Mouse (Mus musculus) megakaryocyte, adult 5-6 weeks (primary cell): ENCODE data around the gene Pigq. TPM values are rescaled to one million over a fixed set of nuclear protein-coding genes. Genes with fewer than 3 reads are reported as not detected.

Experiments used
- ATAC-seq: 2 replicates; pipeline ENCODE4 v1.8.0; 2016; ENCODE audit warnings: mild to moderate bottlenecking, inconsistent platforms; ENCODE audit not compliant: poor library complexity, severe bottlenecking
- total RNA-seq, 2 experiments: library from RNA; stranded (forward) in 1 of 2; stranded (reverse) in 1 of 2; fragments of 153-499, 151-499 nt in 1 of 2; fragments of 221-1000, 200-1000 nt in 1 of 2; gene quantifications; 2 replicates each; pipeline versions ENCODE4 v1.2.3 to v1.2.4; 2015 to 2017

The Pigq gene
- total RNA-seq, 2 experiments from 2014 or later = 33.8 to 45.2 TPM

DNA sequence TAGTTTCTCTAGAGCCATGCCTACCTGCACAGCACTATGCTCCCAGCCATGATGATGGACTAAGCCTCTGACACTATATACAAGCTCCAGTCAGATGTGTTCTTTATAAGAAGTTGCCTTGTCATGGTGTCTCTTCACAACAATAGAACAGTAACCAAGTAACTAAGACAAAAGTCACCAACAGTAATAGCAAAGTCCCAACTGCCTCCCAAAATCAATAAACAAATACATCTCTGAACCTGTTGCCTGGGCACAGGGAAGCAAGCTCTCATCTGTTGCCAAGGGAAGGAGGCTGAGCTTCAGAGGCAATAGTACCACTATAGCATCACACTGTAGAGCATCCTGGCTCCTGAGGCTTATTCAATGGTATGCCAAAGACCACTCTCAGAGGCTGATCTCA, 57.9 kb downstream of the Pigq start:
- no peak for ATAC-seq

DNA sequence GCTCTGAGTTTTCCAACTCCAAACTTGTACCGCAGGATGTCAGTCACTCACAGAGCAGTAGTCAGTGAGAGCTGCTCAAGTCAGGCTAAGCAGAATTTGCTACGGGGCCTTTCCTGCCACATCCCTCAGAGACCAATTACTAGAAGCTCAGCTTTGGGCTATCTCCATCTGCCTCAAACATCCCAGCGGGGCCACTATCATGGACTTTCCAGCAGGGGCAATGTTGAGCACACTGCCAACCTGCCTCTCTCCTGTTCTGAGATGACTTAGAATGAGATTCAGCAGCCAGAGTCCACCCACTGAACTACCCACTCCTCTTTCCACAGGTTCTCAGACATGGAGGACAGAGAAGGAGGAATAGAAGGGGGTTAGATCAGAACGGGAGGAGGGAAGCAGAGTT, 59.1 kb downstream of the Pigq start:
- ATAC-seq = no peak

DNA sequence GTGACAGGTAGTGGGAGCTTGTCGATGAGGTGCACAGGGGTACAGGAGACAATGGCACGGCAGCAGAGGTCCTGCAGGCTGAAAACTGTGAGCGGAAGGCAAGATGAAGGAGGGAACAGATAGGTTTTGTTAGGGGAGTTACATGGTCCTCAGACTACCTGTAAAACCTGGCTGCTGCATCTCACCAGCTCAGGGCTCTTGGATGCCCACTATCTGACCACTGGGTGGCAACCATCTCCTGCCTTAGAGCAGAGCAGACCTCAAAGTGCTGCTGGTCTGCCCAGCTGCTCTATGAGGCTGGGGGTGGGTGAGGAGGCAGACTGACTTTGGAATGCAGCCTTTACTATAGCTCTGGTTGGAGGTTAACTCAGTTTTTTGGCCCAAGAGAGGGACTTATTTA, 60.9 kb downstream of the Pigq start:
- no peak for ATAC-seq

DNA sequence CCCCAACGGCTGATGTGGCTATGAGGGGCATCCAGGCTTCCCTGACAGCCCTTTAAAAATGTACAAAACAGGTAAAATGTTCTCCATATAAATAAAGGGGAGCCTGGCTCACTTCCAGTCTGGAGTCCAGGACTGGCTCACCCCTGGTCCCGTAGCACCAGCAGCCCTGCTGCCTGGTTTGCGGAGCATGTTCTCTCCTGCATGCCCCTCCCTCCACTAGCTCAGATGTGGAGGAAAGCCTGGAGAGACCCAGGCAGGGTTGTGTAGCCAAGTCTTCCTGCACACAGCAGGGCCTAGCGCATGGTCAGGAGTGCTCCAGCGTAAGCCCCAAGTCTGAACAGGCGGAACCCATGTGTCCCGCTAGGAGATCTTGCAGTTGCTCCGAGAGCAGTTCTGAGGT, 61.5 kb downstream of the Pigq start:
- no peak for ATAC-seq

DNA sequence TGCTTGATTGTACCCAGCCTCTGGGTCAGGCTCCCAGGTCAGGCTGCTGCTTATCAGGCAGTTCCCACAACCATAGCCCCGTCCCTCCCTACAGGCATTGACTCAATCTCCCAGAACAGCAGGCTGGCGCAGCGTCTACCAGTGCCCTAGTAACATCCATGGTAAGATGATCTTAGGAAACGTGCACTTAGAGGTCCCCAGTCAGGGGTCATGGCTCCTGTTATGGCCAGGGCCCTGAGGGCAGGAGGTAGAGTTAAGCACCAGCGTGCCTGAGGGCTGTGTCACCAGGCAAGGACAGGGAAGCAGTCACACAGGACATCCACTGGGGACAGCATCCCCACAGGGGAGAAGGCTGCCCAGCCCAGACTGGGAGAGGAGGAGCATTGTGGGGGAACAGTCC, 62.4 kb downstream of the Pigq start:
- ATAC-seq = no peak

DNA sequence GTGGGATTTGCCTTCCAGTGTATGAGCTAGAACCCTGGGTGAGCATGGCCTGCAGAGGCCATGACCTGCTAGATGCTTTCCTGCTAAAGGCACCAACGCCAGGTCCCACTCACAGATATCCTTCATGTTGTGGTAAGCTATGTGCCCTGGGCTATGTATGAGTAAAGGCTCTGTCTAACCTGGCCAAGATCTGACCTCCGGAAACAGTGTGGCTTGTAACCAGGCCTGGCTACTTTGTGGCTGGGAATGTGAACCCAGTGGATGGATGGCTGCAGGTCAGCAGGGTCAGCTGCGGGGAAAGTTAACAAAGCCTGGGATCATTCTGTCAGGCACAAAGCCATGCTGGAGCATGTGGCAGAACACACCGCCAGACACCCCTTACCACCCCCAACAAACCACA, 63.0 kb downstream of the Pigq start:
- no peak for ATAC-seq

DNA sequence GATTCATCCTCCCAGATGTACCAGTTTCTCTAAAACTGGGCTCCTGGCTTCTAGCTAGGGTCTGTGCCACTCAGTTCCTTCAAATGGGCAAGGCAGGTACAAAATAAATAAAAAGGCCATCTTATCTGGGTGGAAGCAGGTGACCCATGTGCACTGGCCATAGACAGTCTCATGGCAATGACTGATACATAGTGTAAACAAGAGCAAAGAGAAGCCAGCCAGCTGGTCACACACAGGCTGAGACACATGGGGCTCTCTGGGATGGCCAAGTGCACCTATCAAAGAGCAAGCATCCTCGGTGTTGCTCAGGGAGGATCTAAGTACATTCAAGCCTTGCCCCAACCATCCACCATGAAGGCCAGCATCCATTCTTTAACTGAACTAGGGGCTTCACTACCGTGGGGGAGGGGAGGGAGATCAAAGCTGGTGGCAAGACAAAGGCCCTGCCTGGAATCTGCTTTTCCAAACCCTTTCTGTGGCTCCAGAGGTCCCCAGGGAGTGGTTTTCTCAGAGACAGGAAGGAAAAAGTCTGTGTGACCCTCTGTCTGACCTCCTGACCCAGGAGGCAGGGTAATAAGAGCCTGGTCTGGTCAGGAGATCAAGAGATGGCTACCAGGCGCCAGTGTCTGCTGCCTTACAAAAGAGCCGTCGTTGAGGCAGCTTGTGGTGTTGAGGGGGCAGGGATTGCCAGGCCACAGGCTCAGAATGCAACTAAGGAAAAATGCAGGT, 63.7 kb downstream of the Pigq start:
- ATAC-seq = no peak

DNA sequence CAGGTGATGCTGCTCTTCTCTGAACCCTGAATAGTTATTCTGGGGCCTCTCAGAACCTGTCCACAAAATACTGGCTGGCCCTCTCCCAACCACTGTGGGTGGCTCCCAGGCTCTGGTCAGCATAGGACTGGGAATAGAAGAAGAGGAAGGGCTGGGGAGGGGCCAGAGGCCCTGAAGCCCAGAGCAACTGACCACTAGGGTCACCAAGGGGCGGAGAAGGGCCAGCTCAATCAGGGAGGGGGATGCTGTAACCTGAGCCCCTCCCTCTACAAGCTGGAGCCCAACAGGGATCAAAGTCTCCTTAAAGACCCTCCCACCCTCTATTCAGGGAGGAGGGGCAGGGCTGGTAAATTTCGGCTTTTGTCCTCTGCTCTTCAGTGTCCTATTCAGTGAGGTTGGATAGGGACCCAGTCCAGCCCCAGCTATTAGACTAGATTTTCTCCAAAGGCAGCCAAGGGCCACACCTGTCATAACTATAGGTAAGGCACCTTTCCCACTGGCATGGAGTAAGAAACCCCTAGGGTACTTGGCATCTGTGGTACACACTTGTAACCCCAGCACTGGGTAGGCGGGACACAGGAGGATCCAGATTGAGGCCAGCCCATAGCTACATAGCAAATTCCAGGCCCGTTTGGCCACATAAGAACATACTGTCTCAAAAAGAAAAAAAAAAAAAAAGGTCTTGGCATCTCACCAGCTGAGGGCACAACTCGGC, 64.4 kb downstream of the Pigq start, which contains the start of gene Wfikkn1:
Gene Wfikkn1, minus strand, starts transcription at position 663 of the 715 bp plus-strand sequence.
- no peak for ATAC-seq

DNA sequence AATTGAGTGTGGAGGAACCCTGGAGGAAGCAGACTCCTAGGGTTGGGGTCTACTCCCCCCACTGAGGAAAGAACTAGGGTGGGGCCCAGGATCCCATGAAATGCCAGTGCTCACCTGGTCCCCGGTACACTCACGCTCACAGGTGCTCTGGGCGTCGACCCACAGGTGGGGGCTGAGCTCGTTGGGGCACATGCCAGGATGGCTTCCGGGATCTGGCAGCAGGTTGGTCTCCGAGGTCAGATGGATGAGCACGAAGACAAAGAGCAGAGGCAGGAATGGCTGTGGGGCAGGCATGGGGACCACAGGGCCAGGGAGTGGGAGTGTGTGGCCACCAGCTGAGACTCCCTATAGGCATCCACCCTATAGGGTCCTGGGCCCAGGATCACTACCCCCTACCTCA, 65.0 kb downstream of the Pigq start:
- ATAC-seq = no peak

DNA sequence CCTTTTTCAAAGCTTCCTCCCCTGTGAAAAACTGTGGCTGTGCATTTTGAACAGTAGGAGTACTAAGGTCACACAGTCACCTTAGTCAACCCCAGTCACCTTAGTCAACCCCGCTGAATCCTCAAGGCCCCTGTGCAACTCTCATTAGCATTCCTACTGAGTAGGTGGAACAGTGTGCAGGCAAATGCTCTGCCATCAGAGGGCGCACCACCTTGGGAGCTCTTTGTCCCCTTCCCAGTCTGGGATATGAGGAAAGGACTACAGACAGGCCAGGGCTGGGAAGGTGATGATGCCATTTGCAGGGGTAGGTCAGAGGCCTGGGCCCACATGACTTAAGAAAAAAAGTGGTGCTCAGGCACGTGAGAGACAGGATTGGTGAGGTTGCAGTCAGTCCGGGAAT, 65.5 kb downstream of the Pigq start:
- no peak for ATAC-seq

DNA sequence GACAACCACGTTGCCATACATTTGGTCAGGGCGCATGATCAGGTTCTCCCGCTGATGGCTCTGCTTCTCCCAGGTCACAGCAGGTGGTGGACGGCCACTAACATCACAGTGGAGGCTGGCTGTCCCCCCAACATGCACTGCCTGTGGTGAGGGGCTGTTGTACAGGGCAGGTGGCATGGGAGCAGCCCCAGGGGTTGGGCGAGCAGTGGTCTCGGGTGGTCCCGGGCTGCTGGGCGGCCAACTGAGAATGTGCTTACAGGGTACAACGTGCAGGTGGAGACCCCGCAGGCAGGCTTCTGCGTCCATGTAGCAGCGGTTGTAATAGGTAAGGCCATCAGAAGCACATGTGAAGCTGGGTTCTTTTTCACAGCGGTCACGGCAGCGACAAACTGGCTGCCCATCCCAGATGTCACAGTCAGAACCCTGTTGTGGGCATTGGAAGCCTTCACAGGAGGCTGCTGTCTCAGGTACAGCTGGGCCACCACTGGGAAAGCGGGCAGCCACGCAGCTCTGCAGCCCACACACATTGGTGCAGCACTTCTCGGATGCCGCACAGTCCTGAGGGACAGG, 66.0 kb downstream of the Pigq start:
- ATAC-seq = no peak

DNA sequence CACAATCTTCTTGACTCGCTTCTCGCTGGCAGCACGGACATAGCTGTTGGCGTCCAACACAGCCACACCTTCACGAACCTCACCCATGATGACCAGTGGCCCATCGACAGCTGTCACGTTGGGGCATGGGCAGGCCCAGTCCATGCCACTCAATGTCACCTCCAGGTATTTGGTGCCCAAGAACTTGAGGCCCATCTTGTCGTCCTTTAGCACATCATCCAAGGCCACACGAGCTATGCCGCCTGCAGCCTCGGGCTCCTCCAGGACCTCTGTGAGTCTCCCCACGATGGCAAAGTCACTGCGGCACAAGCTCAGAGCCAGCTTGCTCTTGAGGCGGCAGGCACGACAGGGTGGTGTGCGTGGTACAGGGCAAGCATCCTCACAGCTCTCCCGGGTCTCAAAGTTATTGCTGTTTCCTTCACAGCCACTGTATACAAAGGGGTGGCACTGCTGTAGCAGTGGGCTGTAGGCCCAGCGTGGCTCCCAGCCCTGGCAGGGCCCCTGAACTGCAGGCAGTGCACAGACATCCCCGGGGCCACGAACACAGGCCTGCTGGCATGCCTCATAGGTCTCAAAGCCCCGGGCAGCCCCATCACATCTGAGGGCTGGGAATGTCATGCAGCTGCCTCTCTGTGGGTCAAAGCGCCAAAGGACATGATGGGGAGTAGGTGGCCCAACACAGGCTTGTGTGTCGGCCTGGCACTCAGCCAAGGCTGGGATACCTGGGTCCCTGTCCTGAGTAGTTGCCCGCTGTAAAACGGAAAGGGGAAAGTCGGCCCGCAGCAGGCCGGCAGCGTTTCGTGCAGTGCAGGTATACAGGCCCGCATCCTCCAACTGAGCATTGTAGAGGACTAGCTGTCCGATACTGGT, 66.8 kb downstream of the Pigq start:
- ATAC-seq = no peak

DNA sequence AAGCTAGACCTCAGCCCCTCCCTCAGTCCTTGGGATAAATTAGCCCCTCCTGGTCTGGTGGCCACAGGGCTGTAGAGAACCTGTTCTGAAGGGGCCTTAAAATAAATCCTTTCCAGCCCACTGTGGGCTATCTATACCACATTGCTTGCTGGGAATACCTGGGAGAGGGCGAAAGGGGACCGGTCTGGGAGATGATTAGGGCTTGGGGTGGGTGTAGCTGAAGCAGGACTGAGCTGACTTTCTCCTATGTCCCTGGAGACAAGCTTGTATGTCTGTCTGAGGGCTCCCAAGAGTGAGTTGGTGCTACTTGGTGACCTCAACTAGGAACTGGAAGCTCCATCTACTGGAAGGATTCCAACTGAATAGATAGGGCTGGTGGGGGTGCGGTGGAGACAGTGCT, 67.7 kb downstream of the Pigq start:
- ATAC-seq = no peak

Other genes with a start within 250 kb of the Pigq start
Only the 30 nearest of the 32 such genes appear.
- 6.0 and 7.0 TPM in 2 replicates for gene Rpusd1, start 217.3 kb downstream of the Pigq start, total RNA-seq (2015)
- 3.9 TPM in 2 replicates for gene Rpusd1, start 217.3 kb downstream of the Pigq start, total RNA-seq (2017)
- gene Mslnl, start 208.9 kb downstream of the Pigq start, total RNA-seq (2015) = 0.16 TPM in 1 of 2 replicates, not detected in the other
- gene Mslnl, start 208.9 kb downstream of the Pigq start, total RNA-seq (2017) = not detected in 2 replicates
- not detected in 2 replicates for gene Msln, start 190.6 kb downstream of the Pigq start, total RNA-seq (2015)
- gene Msln, start 190.6 kb downstream of the Pigq start, total RNA-seq (2017) = not detected in 2 replicates
- 11.6 and 14.5 TPM in 2 replicates for gene Narfl, start 171.2 kb downstream of the Pigq start, total RNA-seq (2015)
- 12.8 and 28.3 TPM in 2 replicates for gene Narfl, start 171.2 kb downstream of the Pigq start, total RNA-seq (2017)
- 10.3 and 10.5 TPM in 2 replicates for gene Haghl, start 159.3 kb downstream of the Pigq start, total RNA-seq (2015)
- 10.7 and 15.9 TPM in 2 replicates for gene Haghl, start 159.3 kb downstream of the Pigq start, total RNA-seq (2017)
- gene Ccdc78, start 158.4 kb downstream of the Pigq start, total RNA-seq (2015) = not detected in 2 replicates
- gene Ccdc78, start 158.4 kb downstream of the Pigq start, total RNA-seq (2017) = 0.16 TPM in 1 of 2 replicates, not detected in the other
- gene Fam173a, start 152.0 kb downstream of the Pigq start, total RNA-seq (2015) = 69.7 and 85.6 TPM in 2 replicates
- gene Fam173a, start 152.0 kb downstream of the Pigq start, total RNA-seq (2017) = 17.7 and 36.5 TPM in 2 replicates
- gene AC134908.4, start 149.3 kb downstream of the Pigq start, total RNA-seq (2015) = 0.69 and 7.2 TPM in 2 replicates
- not detected in 2 replicates for gene AC134908.4, start 149.3 kb downstream of the Pigq start, total RNA-seq (2017)
- 2.6 and 3.2 TPM in 2 replicates for gene Metrn, start 147.8 kb downstream of the Pigq start, total RNA-seq (2015)
- 8.3 and 11.2 TPM in 2 replicates for gene Metrn, start 147.8 kb downstream of the Pigq start, total RNA-seq (2017)
- gene Fbxl16, start 135.9 kb downstream of the Pigq start, total RNA-seq (2015) = not detected in 2 replicates
- gene Fbxl16, start 135.9 kb downstream of the Pigq start, total RNA-seq (2017) = not detected in 2 replicates
- 4.6 and 6.9 TPM in 2 replicates for gene Wdr24, start 121.3 kb downstream of the Pigq start, total RNA-seq (2015)
- 12.3 and 15.1 TPM in 2 replicates for gene Wdr24, start 121.3 kb downstream of the Pigq start, total RNA-seq (2017)
- 6.0 and 7.7 TPM in 2 replicates for gene Jmjd8, start 116.1 kb downstream of the Pigq start, total RNA-seq (2015)
- gene Jmjd8, start 116.1 kb downstream of the Pigq start, total RNA-seq (2017) = 10.6 and 14.4 TPM in 2 replicates
- 48.4 and 54.7 TPM in 2 replicates for gene Stub1, start 111.5 kb downstream of the Pigq start, total RNA-seq (2015)
- 62.6 and 67.6 TPM in 2 replicates for gene Stub1, start 111.5 kb downstream of the Pigq start, total RNA-seq (2017)
- 0.98 and 1.4 TPM in 2 replicates for gene Rhbdl1, start 107.6 kb downstream of the Pigq start, total RNA-seq (2015)
- gene Rhbdl1, start 107.6 kb downstream of the Pigq start, total RNA-seq (2017) = 0.55 and 0.69 TPM in 2 replicates
- gene Gm20683, start 103.2 kb downstream of the Pigq start, total RNA-seq (2015) = 0.07 TPM in 1 of 2 replicates, not detected in the other
- 0.33 TPM in 1 of 2 replicates, not detected in the other for gene Gm20683, start 103.2 kb downstream of the Pigq start, total RNA-seq (2017)
- 14.0 and 15.6 TPM in 2 replicates for gene Rhot2, start 100.1 kb downstream of the Pigq start, total RNA-seq (2015)
- gene Rhot2, start 100.1 kb downstream of the Pigq start, total RNA-seq (2017) = 13.9 and 30.4 TPM in 2 replicates
- gene Wdr90, start 83.4 kb downstream of the Pigq start, total RNA-seq (2015) = 17.3 and 19.3 TPM in 2 replicates
- 7.8 and 9.5 TPM in 2 replicates for gene Wdr90, start 83.4 kb downstream of the Pigq start, total RNA-seq (2017)
- gene Mcrip2, start 76.2 kb downstream of the Pigq start, total RNA-seq (2015) = 1.8 and 3.5 TPM in 2 replicates
- gene Mcrip2, start 76.2 kb downstream of the Pigq start, total RNA-seq (2017) = 3.1 and 4.1 TPM in 2 replicates
- 18.9 and 20.3 TPM in 2 replicates for gene Mettl26, start 69.9 kb downstream of the Pigq start, total RNA-seq (2015)
- 3.7 and 6.0 TPM in 2 replicates for gene Mettl26, start 69.9 kb downstream of the Pigq start, total RNA-seq (2017)
- gene Wfikkn1, start 64.1 kb downstream of the Pigq start, total RNA-seq (2015) = 1.0 and 1.6 TPM in 2 replicates
- 0.04 and 0.15 TPM in 2 replicates for gene Wfikkn1, start 64.1 kb downstream of the Pigq start, total RNA-seq (2017)
- 7.9 and 12.8 TPM in 2 replicates for gene Rab40c, start 25.2 kb downstream of the Pigq start, total RNA-seq (2015)
- 9.1 and 16.1 TPM in 2 replicates for gene Rab40c, start 25.2 kb downstream of the Pigq start, total RNA-seq (2017)
- not detected in 2 replicates for gene Nhlrc4, start within 50 bp of the Pigq start, total RNA-seq (2015)
- gene Nhlrc4, start within 50 bp of the Pigq start, total RNA-seq (2017) = not detected in 2 replicates
- not detected in 2 replicates for gene A930017K11Rik, start 7.6 kb upstream of the Pigq start, total RNA-seq (2015)
- gene A930017K11Rik, start 7.6 kb upstream of the Pigq start, total RNA-seq (2017) = not detected in 2 replicates
- gene Capn15, start 40.9 kb upstream of the Pigq start, total RNA-seq (2015) = 9.1 and 10.4 TPM in 2 replicates
- gene Capn15, start 40.9 kb upstream of the Pigq start, total RNA-seq (2017) = 3.5 and 3.7 TPM in 2 replicates
- 0.71 and 1.3 TPM in 2 replicates for gene Rab11fip3, start 124.6 kb upstream of the Pigq start, total RNA-seq (2015)
- 0.70 and 2.5 TPM in 2 replicates for gene Rab11fip3, start 124.6 kb upstream of the Pigq start, total RNA-seq (2017)
- gene Decr2, start 145.4 kb upstream of the Pigq start, total RNA-seq (2015) = 4.8 and 5.0 TPM in 2 replicates
- 11.9 and 13.3 TPM in 2 replicates for gene Decr2, start 145.4 kb upstream of the Pigq start, total RNA-seq (2017)
- gene Nme4, start 150.7 kb upstream of the Pigq start, total RNA-seq (2015) = 2.3 and 3.5 TPM in 2 replicates
- 4.2 and 8.2 TPM in 2 replicates for gene Nme4, start 150.7 kb upstream of the Pigq start, total RNA-seq (2017)
- 13.1 and 20.1 TPM in 2 replicates for gene Tmem8, start 168.4 kb upstream of the Pigq start, total RNA-seq (2015)
- gene Tmem8, start 168.4 kb upstream of the Pigq start, total RNA-seq (2017) = 11.6 and 14.8 TPM in 2 replicates
- 74.1 and 78.0 TPM in 2 replicates for gene Mrpl28, start 178.6 kb upstream of the Pigq start, total RNA-seq (2015)
- 35.1 and 35.4 TPM in 2 replicates for gene Mrpl28, start 178.6 kb upstream of the Pigq start, total RNA-seq (2017)
- gene Axin1, start 193.8 kb upstream of the Pigq start, total RNA-seq (2015) = 24.2 and 31.9 TPM in 2 replicates
- 176 and 255 TPM in 2 replicates for gene Axin1, start 193.8 kb upstream of the Pigq start, total RNA-seq (2017)